Mouse (Mus musculus) hindbrain, embryonic 15.5 days (tissue): ENCODE results near the gene Fgfr2. TPM values are rescaled to one million over a fixed set of nuclear protein-coding genes. Genes with fewer than 3 reads are reported as not detected.

ENCODE experiments used
- ATAC-seq: fragments of 200-750 bp; cut with Nextera tagmentation; 2 replicates; pipeline ENCODE4 v1.8.0; 2017; ENCODE audit warnings: low read depth, moderate number of reproducible peaks, moderate TSS enrichment; ENCODE audit not compliant: low FRiP score
- H3K27ac ChIP-seq: fragments of 300-500 bp; sonication (generic); replicated peaks from 2 replicates; pipeline ENCODE4 v1.5.1; 2015; ENCODE audit warnings: mild to moderate bottlenecking, inconsistent platforms
- H3K27me3 ChIP-seq: fragments of 300-500 bp; sonication (generic); 2 replicates; pipeline ENCODE4 v1.6.1; 2015; ENCODE audit warnings: control low read depth, inconsistent platforms
- H3K36me3 ChIP-seq: fragments of 300-500 bp; sonication (generic); 2 replicates; pipeline ENCODE4 v1.6.1; 2015; ENCODE audit warnings: control low read depth, inconsistent platforms
- H3K4me1 ChIP-seq: fragments of 300-500 bp; sonication (generic); replicated peaks from 2 replicates; pipeline ENCODE4 v1.6.1; 2015; ENCODE audit warnings: control low read depth, inconsistent platforms
- H3K4me2 ChIP-seq: fragments of 300-500 bp; sonication (generic); 2 replicates; pipeline ENCODE4 v1.6.1; 2015; ENCODE audit warnings: moderate library complexity, mild to moderate bottlenecking, inconsistent platforms
- H3K4me3 ChIP-seq: fragments of 300-500 bp; sonication (generic); 2 replicates; pipeline ENCODE4 v1.5.1; 2015; ENCODE audit warnings: mild to moderate bottlenecking, inconsistent platforms
- H3K9ac ChIP-seq: fragments of 300-500 bp; sonication (generic); 2 replicates; pipeline ENCODE4 v1.6.1; 2015; ENCODE audit warnings: inconsistent platforms
- H3K9me3 ChIP-seq: fragments of 300-500 bp; sonication (generic); 2 replicates; pipeline ENCODE4 v1.6.1; 2016; ENCODE audit warnings: control low read depth, inconsistent platforms
- WGBS: fragments of 180-500 bp; shearing (Covaris S2); methylation state at CpG from one replicate; pipeline ENCODE4 v1.1.7; 2015; 5-methylcytosine and 5-hydroxymethylcytosine counted together
- polyA plus RNA-seq: library from polyadenylated mRNA; unstranded; fragments of >200 nt; fragmentation: Nextera tagmentation; extraction: Ambion mirVana; gene quantifications from 2 replicates; pipeline ENCODE4 v1.2.1, GENCODE M21; 2015

Fgfr2 gene
- polyA plus RNA-seq, 1 experiment from 2014 or later = 28.5 TPM

- H3K4me2 ChIP-seq = peak overlapping the region; percentile 55
- peaks cover 89% of the 10 kb centered on the region for H3K27me3 ChIP-seq
- ATAC-seq = no peak
- under 1% methylated on average over 63 of the region's 71 CpGs for WGBS
- H3K9me3 ChIP-seq = no peaks in the 10 kb centered on the region
- no peaks in the 10 kb centered on the region for H3K36me3 ChIP-seq
- H3K27ac ChIP-seq = 0 out of 2 replicates have a peak overlapping the region, but pooled peaks have one; percentile 45
- peaks cover 27% of the 10 kb centered on the region for H3K4me1 ChIP-seq
- no peak overlapping the region for H3K9ac ChIP-seq
- H3K4me3 ChIP-seq = peak overlapping the region; percentile 32
Measured at GRCm38 (mm10) chr7:131542872-131543622, 1580.1 kb downstream of the Fgfr2 start.

GRCm38 (mm10) chr7:131542115-131542871 is 1580.9 kb downstream of the Fgfr2 start, which contains the start of gene Hmx3:
Gene Hmx3, plus strand, starts transcription at chr7:131542867.
- no peaks in the 10 kb centered on the region for H3K36me3 ChIP-seq

GRCm38 (mm10) chr7:131541184-131542114 is 1581.7 kb downstream of the Fgfr2 start:
- Histone ChIP-seq H3K9ac (no peak overlapping the region), H3K4me2 (peak overlapping the region; percentile 55), H3K27ac (no peak overlapping the region), H3K4me1 (peaks cover 27% of the 10 kb centered on the region), H3K27me3 (peaks cover 85% of the 10 kb centered on the region), H3K9me3 (no peaks in the 10 kb centered on the region), H3K36me3 (no peaks in the 10 kb centered on the region), H3K4me3 (peak overlapping the region; percentile 32)
- WGBS = 1% methylated on average over 41 of the region's 41 CpGs
- no peak for ATAC-seq

More at GRCm38 (mm10) chr7:131542115-131542871, 1580.9 kb downstream of the Fgfr2 start, which contains the start of gene Hmx3:
- H3K27ac ChIP-seq = 0 out of 2 replicates have a peak within 1 kb of the TSS, but pooled peaks have one; percentile 45
- under 1% methylated on average over 57 of the region's 65 CpGs for WGBS
- peaks cover 27% of the 10 kb centered on the region for H3K4me1 ChIP-seq
- H3K9ac ChIP-seq = no peak within 1 kb of the TSS
- H3K9me3 ChIP-seq = no peaks in the 10 kb centered on the region
- peak within 1 kb of the TSS; percentile 55 for H3K4me2 ChIP-seq
- H3K27me3 ChIP-seq = peaks cover 89% of the 10 kb centered on the region
- ATAC-seq = peak; percentile 42
- H3K4me3 ChIP-seq = peak within 1 kb of the TSS; percentile 32

GRCm38 (mm10) chr7:131539979-131540378 is 1583.2 kb downstream of the Fgfr2 start:
- peaks cover 72% of the 10 kb centered on the region for H3K27me3 ChIP-seq
- no peak overlapping the region for H3K9ac ChIP-seq
- no peak overlapping the region for H3K4me3 ChIP-seq
- H3K4me1 ChIP-seq = peaks cover 27% of the 10 kb centered on the region
- 0 out of 2 replicates have a peak, but pooled peaks have one; percentile 54 for ATAC-seq
- no peak overlapping the region for H3K27ac ChIP-seq
- no peak overlapping the region for H3K4me2 ChIP-seq
- no peaks in the 10 kb centered on the region for H3K36me3 ChIP-seq
- no peaks in the 10 kb centered on the region for H3K9me3 ChIP-seq
- 2% methylated on average over 7 of the region's 7 CpGs for WGBS

GRCm38 (mm10) chr7:131503739-131504138 is 1619.4 kb downstream of the Fgfr2 start:
- ATAC-seq = no peak

GRCm38 (mm10) chr7:131478403-131478802 is 1644.7 kb downstream of the Fgfr2 start:
- Histone ChIP-seq H3K4me3 (no peak overlapping the region), H3K27ac (no peak overlapping the region), H3K4me2 (no peak overlapping the region), H3K36me3 (no peaks in the 10 kb centered on the region), H3K9me3 (no peaks in the 10 kb centered on the region), H3K9ac (no peak overlapping the region), H3K4me1 (no peaks in the 10 kb centered on the region), H3K27me3 (0 out of 2 replicates have a peak, but pooled peaks cover 2% of the 10 kb centered on the region)
- 93% methylated on average over 5 of the region's 5 CpGs for WGBS
- no peak for ATAC-seq

More at GRCm38 (mm10) chr7:131503739-131504138, 1619.4 kb downstream of the Fgfr2 start:
- no peaks in the 10 kb centered on the region for H3K9me3 ChIP-seq
- WGBS = 84% methylated on average over 2 of the region's 2 CpGs
- H3K9ac ChIP-seq = no peak overlapping the region
- no peak overlapping the region for H3K4me3 ChIP-seq
- no peaks in the 10 kb centered on the region for H3K27me3 ChIP-seq
- no peak overlapping the region for H3K27ac ChIP-seq
- no peaks in the 10 kb centered on the region for H3K4me1 ChIP-seq
- no peak overlapping the region for H3K4me2 ChIP-seq
- no peaks in the 10 kb centered on the region for H3K36me3 ChIP-seq

GRCm38 (mm10) chr7:131477140-131477539 is 1646.0 kb downstream of the Fgfr2 start:
- 13% methylated on average over 8 of the region's 8 CpGs for WGBS
- 0 out of 2 replicates have a peak, but pooled peaks cover 2% of the 10 kb centered on the region for H3K27me3 ChIP-seq
- H3K4me1 ChIP-seq = no peaks in the 10 kb centered on the region
- no peaks in the 10 kb centered on the region for H3K36me3 ChIP-seq
- no peaks in the 10 kb centered on the region for H3K9me3 ChIP-seq
- H3K9ac ChIP-seq = no peak overlapping the region
- H3K27ac ChIP-seq = no peak overlapping the region
- H3K4me2 ChIP-seq = no peak overlapping the region
- no peak for ATAC-seq
- H3K4me3 ChIP-seq = no peak overlapping the region

- no peak overlapping the region for H3K4me3 ChIP-seq
- H3K4me2 ChIP-seq = no peak overlapping the region
- 89% methylated on average over 5 of the region's 5 CpGs for WGBS
- no peaks in the 10 kb centered on the region for H3K9me3 ChIP-seq
- no peaks in the 10 kb centered on the region for H3K4me1 ChIP-seq
- H3K27me3 ChIP-seq = no peaks in the 10 kb centered on the region
- no peak overlapping the region for H3K9ac ChIP-seq
- H3K27ac ChIP-seq = no peak overlapping the region
- no peak for ATAC-seq
- H3K36me3 ChIP-seq = no peaks in the 10 kb centered on the region
Measured at GRCm38 (mm10) chr7:131471551-131471950, 1651.6 kb downstream of the Fgfr2 start.

GRCm38 (mm10) chr7:131469506-131469905 is 1653.6 kb downstream of the Fgfr2 start:
- H3K9me3 ChIP-seq = no peaks in the 10 kb centered on the region

GRCm38 (mm10) chr7:131467312-131467711 is 1655.8 kb downstream of the Fgfr2 start:
- H3K4me2 ChIP-seq = no peak overlapping the region
- H3K4me3 ChIP-seq = no peak overlapping the region
- 86% methylated on average over 3 of the region's 3 CpGs for WGBS
- H3K9me3 ChIP-seq = no peaks in the 10 kb centered on the region
- H3K4me1 ChIP-seq = peaks cover 7% of the 10 kb centered on the region; the same call in 1 of the 2 replicates
- no peak overlapping the region for H3K9ac ChIP-seq
- H3K36me3 ChIP-seq = no peaks in the 10 kb centered on the region
- no peaks in the 10 kb centered on the region for H3K27me3 ChIP-seq
- ATAC-seq = no peak
- no peak overlapping the region for H3K27ac ChIP-seq

More at GRCm38 (mm10) chr7:131469506-131469905, 1653.6 kb downstream of the Fgfr2 start:
- no peak overlapping the region for H3K4me2 ChIP-seq
- H3K36me3 ChIP-seq = no peaks in the 10 kb centered on the region
- no peak overlapping the region for H3K9ac ChIP-seq
- ATAC-seq = no peak
- no peak overlapping the region for H3K27ac ChIP-seq
- no peak overlapping the region for H3K4me3 ChIP-seq
- peaks cover 7% of the 10 kb centered on the region; the same call in 1 of the 2 replicates for H3K4me1 ChIP-seq
- 78% methylated on average over 3 of the region's 3 CpGs for WGBS
- H3K27me3 ChIP-seq = no peaks in the 10 kb centered on the region

GRCm38 (mm10) chr7:131465735-131466134 is 1657.4 kb downstream of the Fgfr2 start:
- H3K9ac ChIP-seq = no peak overlapping the region
- H3K27ac ChIP-seq = no peak overlapping the region
- WGBS = 26% methylated on average over 3 of the region's 3 CpGs
- H3K9me3 ChIP-seq = no peaks in the 10 kb centered on the region
- no peaks in the 10 kb centered on the region for H3K27me3 ChIP-seq
- H3K4me3 ChIP-seq = no peak overlapping the region
- no peaks in the 10 kb centered on the region for H3K36me3 ChIP-seq
- H3K4me1 ChIP-seq = peaks cover 7% of the 10 kb centered on the region; the same call in 1 of the 2 replicates
- ATAC-seq = no peak
- no peak overlapping the region for H3K4me2 ChIP-seq
